Mouse (Mus musculus) CD8-positive naive resting alpha-beta T cell, adult 2 months (primary cell): ENCODE data around the gene Ifnz.
"Not testable (repeated sequence)": the region's sequence is repeated elsewhere in the genome, so short reads cannot be mapped to it uniquely, and the experiment has no call there.

Experiments
- DNase-seq, 2 experiments: peaks; one replicate each; pipeline ENCODE4 v3.0.0; 2022; ENCODE audit warnings: low read depth in 2 of 2, low spot score in 2 of 2

The Ifnz gene

DNA sequence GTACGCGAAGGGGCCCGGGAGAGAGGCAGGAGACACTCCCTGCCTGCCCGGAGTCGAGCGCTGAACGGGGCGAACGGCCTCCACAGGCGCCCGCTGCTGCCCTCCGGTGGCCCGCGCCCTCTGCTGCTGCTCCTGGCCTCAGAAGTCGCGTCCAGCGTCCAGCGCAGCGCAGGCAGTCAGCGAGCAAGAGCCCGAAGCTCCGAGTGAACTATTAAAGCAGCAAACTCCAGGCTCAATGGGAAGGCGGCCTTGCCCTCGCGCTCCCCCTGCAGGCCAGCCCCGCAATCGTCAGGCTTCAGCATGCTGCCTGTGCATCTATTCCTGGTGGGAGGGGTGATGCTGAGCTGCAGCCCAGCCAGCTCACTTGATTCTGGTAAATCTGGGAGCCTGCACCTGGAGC, 3.5 kb downstream of the Ifnz start, which contains the start of gene Gm13276:
Gene Gm13276 (plus strand): TSS at position 301 of the 400 bp plus-strand sequence.
- DNase-seq = not testable (repeated sequence)

DNA sequence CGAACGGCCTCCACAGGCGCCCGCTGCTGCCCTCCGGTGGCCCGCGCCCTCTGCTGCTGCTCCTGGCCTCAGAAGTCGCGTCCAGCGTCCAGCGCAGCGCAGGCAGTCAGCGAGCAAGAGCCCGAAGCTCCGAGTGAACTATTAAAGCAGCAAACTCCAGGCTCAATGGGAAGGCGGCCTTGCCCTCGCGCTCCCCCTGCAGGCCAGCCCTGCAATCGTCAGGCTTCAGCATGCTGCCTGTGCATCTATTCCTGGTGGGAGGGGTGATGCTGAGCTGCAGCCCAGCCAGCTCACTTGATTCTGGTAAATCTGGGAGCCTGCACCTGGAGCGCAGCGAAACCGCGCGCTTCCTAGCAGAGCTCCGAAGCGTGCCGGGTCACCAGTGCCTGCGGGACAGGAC, 6.5 kb downstream of the Ifnz start, which contains the start of gene Gm13277:
Gene Gm13277 (plus strand): TSS at position 231 of the 400 bp plus-strand sequence.
- DNase-seq = peak; percentile 54 to 61

DNA sequence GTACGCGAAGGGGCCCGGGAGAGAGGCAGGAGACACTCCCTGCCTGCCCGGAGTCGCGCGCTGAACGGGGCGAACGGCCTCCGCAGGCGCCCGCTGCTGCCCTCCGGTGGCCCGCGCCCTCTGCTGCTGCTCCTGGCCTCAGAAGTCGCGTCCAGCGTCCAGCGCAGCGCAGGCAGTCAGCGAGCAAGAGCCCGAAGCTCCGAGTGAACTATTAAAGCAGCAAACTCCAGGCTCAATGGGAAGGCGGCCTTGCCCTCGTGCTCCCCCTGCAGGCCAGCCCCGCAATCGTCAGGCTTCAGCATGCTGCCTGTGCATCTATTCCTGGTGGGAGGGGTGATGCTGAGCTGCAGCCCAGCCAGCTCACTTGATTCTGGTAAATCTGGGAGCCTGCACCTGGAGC, 9.3 kb downstream of the Ifnz start, which contains the start of gene Gm13278:
Gene Gm13278 (plus strand): TSS at position 301 of the 400 bp plus-strand sequence.
- not testable (repeated sequence) for DNase-seq

DNA sequence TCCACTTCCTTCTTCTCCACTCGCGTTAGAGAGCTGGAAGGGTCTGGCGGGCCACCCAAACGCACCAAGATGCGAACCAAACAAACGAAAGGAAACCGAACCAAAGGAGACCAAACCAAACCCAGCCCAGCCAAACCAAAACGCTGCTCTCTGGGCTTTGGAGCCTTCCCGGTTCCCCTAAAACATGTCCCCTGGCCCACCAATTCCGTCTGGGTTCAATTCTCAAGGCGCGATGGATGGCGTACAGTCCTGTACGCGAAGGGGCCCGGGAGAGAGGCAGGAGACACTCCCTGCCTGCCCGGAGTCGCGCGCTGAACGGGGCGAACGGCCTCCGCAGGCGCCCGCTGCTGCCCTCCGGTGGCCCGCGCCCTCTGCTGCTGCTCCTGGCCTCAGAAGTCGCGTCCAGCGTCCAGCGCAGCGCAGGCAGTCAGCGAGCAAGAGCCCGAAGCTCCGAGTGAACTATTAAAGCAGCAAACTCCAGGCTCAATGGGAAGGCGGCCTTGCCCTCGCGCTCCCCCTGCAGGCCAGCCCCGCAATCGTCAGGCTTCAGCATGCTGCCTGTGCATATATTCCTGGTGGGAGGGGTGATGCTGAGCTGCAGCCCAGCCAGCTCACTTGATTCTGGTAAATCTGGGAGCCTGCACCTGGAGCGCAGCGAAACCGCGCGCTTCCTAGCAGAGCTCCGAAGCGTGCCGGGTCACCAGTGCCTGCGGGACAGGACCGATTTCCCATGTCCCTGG, 12.2 kb downstream of the Ifnz start, which contains the start of gene Gm13275:
Gene Gm13275 (plus strand): TSS at position 552 of the 740 bp plus-strand sequence.
- peak; percentile 79 to 86 for DNase-seq

DNA sequence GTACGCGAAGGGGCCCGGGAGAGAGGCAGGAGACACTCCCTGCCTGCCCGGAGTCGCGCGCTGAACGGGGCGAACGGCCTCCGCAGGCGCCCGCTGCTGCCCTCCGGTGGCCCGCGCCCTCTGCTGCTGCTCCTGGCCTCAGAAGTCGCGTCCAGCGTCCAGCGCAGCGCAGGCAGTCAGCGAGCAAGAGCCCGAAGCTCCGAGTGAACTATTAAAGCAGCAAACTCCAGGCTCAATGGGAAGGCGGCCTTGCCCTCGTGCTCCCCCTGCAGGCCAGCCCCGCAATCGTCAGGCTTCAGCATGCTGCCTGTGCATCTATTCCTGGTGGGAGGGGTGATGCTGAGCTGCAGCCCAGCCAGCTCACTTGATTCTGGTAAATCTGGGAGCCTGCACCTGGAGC, 15.2 kb downstream of the Ifnz start, which contains the start of gene Gm13279:
Gene Gm13279 (plus strand): TSS at position 301 of the 400 bp plus-strand sequence.
- DNase-seq = not testable (repeated sequence)

DNA sequence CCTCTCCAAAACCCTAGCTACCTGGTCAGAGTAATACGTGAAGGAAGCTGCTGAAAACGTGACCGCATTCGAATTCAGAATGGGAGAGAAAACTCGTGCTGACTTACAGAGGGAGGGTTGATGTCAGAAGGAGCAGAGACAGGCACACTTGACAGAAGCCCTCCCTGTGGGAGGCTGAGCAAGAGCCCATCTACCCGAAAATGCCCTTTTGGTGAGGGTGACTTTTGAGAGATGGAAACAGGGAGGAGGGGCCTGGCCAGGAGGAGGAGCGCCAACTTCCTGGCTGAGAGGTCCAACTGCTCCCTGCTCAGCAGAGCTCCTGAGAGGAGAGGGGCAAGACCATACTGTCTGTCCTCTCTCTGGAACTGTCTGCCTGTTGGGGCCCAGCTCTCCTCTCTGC, 17.4 kb downstream of the Ifnz start, which contains the start of gene Gm13285:
Gene Gm13285 (plus strand): TSS at position 301 of the 400 bp plus-strand sequence.
- DNase-seq = not testable (repeated sequence)

DNA sequence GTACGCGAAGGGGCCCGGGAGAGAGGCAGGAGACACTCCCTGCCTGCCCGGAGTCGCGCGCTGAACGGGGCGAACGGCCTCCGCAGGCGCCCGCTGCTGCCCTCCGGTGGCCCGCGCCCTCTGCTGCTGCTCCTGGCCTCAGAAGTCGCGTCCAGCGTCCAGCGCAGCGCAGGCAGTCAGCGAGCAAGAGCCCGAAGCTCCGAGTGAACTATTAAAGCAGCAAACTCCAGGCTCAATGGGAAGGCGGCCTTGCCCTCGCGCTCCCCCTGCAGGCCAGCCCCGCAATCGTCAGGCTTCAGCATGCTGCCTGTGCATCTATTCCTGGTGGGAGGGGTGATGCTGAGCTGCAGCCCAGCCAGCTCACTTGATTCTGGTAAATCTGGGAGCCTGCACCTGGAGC, 21.0 kb downstream of the Ifnz start, which contains the start of gene Gm13287:
Gene Gm13287 (plus strand): TSS at position 301 of the 400 bp plus-strand sequence.
- DNase-seq = not testable (repeated sequence)

DNA sequence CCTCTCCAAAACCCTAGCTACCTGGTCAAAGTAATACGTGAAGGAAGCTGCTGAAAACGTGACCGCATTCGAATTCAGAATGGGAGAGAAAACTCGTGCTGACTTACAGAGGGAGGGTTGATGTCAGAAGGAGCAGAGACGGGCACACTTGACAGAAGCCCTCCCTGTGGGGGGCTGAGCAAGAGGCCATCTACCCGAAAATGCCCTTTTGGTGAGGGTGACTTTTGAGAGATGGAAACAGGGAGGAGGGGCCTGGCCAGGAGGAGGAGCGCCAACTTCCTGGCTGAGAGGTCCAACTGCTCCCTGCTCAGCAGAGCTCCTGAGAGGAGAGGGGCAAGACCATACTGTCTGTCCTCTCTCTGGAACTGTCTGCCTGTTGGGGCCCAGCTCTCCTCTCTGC, 23.3 kb downstream of the Ifnz start, which contains the start of gene Gm13288:
Gene Gm13288 (plus strand): TSS at position 301 of the 400 bp plus-strand sequence.
- not testable (repeated sequence) for DNase-seq

DNA sequence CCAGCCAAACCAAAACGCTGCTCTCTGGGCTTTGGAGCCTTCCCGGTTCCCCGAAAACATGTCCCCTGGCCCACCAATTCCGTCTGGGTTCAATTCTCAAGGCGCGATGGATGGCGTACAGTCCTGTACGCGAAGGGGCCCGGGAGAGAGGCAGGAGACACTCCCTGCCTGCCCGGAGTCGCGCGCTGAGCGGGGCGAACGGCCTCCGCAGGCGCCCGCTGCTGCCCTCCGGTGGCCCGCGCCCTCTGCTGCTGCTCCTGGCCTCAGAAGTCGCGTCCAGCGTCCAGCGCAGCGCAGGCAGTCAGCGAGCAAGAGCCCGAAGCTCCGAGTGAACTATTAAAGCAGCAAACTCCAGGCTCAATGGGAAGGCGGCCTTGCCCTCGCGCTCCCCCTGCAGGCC, 23.8 kb downstream of the Ifnz start:
- DNase-seq = peak in 1 of 2 experiments; percentile 8

DNA sequence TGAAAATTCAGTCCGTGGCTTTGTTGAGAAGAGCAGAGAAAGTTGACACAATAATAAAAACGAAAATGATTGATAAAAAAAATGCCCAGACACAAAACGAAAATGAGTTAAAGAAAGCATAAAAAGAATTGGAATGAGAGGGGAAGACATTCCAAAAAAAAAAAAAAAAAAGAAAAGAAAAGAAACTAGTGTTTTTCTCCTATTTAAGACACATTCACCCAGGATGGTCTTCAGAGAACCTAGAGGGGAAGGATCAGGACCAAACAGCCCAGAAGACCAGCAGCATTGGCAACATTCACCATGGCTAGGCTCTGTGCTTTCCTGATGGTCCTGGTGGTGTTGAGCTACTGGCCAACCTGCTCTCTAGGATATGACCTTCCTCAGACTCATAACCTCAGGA, 34.0 kb downstream of the Ifnz start, which contains the start of gene Ifna7:
Gene Ifna7 (plus strand): TSS at position 301 of the 400 bp plus-strand sequence.
- no peak for DNase-seq

DNA sequence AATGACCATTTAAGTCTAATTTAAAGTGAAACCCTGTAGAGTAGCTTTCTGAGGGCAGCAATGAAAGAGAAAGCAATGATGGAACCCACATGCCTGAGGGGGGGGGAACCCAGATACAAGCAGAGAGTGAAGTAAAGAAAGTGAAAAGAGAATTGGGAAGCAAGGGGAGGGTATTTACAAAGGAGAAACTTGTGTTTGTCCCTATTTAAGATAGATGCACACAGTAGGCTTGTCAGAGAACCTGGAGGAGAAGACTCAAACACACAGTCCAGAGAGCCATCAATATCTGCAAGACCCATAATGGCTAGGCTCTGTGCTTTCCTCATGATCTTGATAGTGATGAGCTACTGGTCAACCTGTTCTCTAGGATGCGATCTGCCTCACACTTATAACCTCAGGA, 37.7 kb downstream of the Ifnz start, which contains the start of gene Ifna11:
Gene Ifna11 (plus strand): TSS at position 301 of the 400 bp plus-strand sequence.
- DNase-seq = no peak

DNA sequence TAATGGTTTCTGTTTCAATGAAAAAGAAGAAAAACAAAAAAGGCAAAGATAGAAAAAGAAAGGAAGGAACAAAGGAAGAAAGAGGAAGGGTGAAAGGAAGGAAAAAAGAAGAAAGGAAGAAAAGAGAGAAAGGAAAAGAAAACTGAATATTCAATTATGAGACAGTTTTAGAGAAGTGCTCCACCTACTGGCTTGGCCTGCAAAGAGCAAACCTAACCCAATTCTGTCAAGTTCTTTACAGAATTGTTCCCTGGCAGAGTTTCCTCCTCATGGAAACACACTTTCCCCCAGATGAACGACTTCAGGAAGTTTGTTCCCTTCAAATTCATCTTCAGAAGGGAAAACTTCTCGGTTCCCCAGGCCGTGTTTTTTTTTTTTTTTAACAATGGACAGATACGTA, 41.1 kb downstream of the Ifnz start:
- DNase-seq = peak in 1 of 2 experiments; percentile 25

DNA sequence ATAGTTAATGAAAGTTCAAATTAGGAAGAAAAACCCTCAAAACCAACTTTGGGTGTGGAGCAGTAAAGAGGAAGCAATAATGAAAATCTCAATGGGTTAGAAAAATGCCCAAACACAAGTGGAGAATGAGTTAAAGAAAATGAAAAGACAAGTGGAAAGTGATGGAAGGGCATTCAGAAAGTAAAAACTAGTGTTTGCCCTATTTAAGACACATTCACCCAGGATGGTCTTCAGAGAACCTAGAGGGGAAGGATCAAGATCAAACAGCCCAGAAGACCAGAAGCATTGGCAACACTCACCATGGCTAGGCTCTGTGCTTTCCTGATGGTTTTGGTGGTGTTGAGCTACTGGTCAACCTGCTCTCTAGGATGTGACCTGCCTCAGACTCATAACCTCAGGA, 45.2 kb downstream of the Ifnz start, which contains the start of gene Ifna6:
Gene Ifna6 (plus strand): TSS at position 301 of the 400 bp plus-strand sequence.
- not testable (repeated sequence) for DNase-seq

DNA sequence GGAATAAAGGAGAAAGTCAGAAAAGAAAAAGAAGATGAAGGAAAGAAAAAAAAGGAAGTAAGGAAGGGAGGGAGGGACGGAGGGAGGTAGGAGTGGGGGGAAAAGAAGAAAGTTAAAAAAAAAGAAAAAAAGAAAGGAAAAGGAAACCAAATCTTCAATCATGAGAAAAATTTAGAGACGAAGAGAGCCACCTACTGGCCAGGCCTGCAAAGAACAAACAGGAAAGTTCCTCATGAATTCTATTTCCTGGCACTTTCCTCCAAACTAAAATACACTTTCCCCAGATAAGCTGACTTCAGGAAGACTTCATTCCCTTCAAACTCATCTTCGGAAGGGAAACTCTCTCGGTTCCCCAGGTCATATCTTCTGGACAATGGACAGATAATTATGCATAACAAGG, 48.6 kb downstream of the Ifnz start:
- DNase-seq = peak in 1 of 2 experiments; percentile 37
